Mouse (Mus musculus) spleen, postnatal 4 days (tissue): Measurements from ENCODE around the gene Rbfox3.

Experiments
- DNase-seq, 2 experiments: peaks; one replicate each; pipeline ENCODE4 v3.0.0; 2022; ENCODE audit warnings: low spot score in 2 of 2

The Rbfox3 gene

GRCm38 (mm10) chr11:118728797-118729196, 182.6 kb downstream of the Rbfox3 start:
- no peak for DNase-seq

GRCm38 (mm10) chr11:118728083-118728551, 183.3 kb downstream of the Rbfox3 start:
- DNase-seq: no peak

GRCm38 (mm10) chr11:118726430-118726829, 185.0 kb downstream of the Rbfox3 start:
- no peak for DNase-seq

GRCm38 (mm10) chr11:118724423-118724822, 187.0 kb downstream of the Rbfox3 start:
- no peak for DNase-seq

GRCm38 (mm10) chr11:118723166-118723565, 188.2 kb downstream of the Rbfox3 start:
- DNase-seq: no peak

GRCm38 (mm10) chr11:118721898-118722297, 189.5 kb downstream of the Rbfox3 start:
- DNase-seq: no peak

- DNase-seq: no peak
Measured at GRCm38 (mm10) chr11:118714601-118715524, 196.5 kb downstream of the Rbfox3 start.

GRCm38 (mm10) chr11:118712761-118713160, 198.6 kb downstream of the Rbfox3 start:
- no peak for DNase-seq

GRCm38 (mm10) chr11:118712058-118712457, 199.3 kb downstream of the Rbfox3 start:
- no peak for DNase-seq

- DNase-seq: no peak
Measured at GRCm38 (mm10) chr11:118710035-118710434, 201.4 kb downstream of the Rbfox3 start.

GRCm38 (mm10) chr11:118696226-118696930, 215.0 kb downstream of the Rbfox3 start:
- DNase-seq: no peak

GRCm38 (mm10) chr11:118693276-118693675, 218.1 kb downstream of the Rbfox3 start:
- DNase-seq: no peak

GRCm38 (mm10) chr11:118690262-118690661, 221.1 kb downstream of the Rbfox3 start:
- DNase-seq: no peak

GRCm38 (mm10) chr11:118685397-118685796, 226.0 kb downstream of the Rbfox3 start:
- no peak for DNase-seq

GRCm38 (mm10) chr11:118684665-118685064, 226.7 kb downstream of the Rbfox3 start:
- no peak for DNase-seq

GRCm38 (mm10) chr11:118680699-118681098, 230.7 kb downstream of the Rbfox3 start:
- no peak for DNase-seq

GRCm38 (mm10) chr11:118679736-118680410, 231.5 kb downstream of the Rbfox3 start:
- no peak for DNase-seq

GRCm38 (mm10) chr11:118678515-118679104, 232.8 kb downstream of the Rbfox3 start:
- no peak for DNase-seq

GRCm38 (mm10) chr11:118677277-118677676, 234.1 kb downstream of the Rbfox3 start:
- no peak for DNase-seq

- no peak for DNase-seq
Measured at GRCm38 (mm10) chr11:118676364-118676763, 235.0 kb downstream of the Rbfox3 start.

- no peak for DNase-seq
Measured at GRCm38 (mm10) chr11:118671958-118672357, 239.4 kb downstream of the Rbfox3 start.

- DNase-seq: no peak
Measured at GRCm38 (mm10) chr11:118671216-118671615, 240.2 kb downstream of the Rbfox3 start.
